In the genomic region with DNA sequence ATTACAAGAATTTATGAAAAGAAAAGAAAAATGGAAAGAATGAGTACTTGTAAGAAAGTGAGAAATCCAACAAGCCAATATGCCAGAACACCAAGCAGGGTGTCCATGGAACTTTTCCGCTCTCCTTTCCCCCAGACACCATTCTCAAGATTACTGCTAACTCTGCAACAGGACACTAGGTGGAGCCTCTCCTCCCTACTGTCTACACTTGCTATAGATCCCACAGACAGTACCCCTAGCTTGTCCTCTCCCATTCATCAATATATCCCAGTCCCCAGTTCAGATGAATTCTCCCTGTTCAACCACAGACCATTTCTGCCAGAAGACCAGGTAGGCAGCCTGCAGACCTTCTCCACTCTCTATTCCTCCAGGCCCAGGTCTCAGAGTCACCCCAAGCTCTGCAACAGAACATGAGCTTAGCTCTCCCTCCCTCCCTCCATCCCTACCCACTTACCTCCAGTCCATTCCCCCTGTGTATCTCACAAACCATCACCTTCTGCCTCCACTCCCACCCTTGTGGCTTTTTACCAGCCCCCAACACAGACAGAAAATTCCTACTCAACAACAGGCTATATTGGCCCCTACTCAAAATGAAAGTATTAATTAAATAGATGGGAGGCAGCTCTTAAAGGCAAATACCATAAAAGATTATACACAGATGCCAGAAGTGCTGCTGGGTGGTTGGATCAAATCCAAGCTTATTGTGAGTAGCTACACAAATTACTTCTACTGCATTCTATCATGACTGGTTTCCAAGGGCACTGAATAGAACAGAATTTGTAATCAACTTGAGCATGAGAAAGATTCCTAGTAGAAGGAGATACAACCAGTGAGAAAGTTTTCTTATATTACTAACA, we compare ENCODE assay signal across 10 mouse cellular contexts.
DNase-seq lines count a peak whose midpoint lies in the region; ATAC-seq and TF ChIP-seq lines count a peak whose summit lies in the region.
"Had no signal": no experiment of that assay in that cellular context is flagged by ENCODE, and none has a peak within 500 bp of the region (broad histone marks: within the 10 kb centered on the region; RNA-seq: fewer than 3 reads in every experiment).

No protein-coding gene starts in this region.

- H3K4me2 ChIP-seq in hindbrain, embryonic 16.5 days (ENCODE audit: low read length): no peak overlapping the region
- H3K4me2 ChIP-seq: embryonic facial prominence, embryonic 13.5 days; liver, embryonic 15.5 days had no signal

- intact Hi-C loops in left cerebral cortex, postnatal 4 days (cut with DNase I): no loop called here
- intact Hi-C loops in left cerebral cortex, postnatal 25 days (cut with DNase I): no loop called here

- no peaks in the 10 kb centered on the region for H3K27me3 ChIP-seq in Patski
- no peaks in the 10 kb centered on the region for H3K27me3 ChIP-seq in hindbrain, embryonic 16.5 days (replicated peaks; ENCODE audit: control insufficient read depth, insufficient read depth, low read length)
- H3K27me3 ChIP-seq: embryonic facial prominence, embryonic 13.5 days; liver, embryonic 15.5 days had no signal

- no peak overlapping the region for H3K4me3 ChIP-seq in hindbrain, embryonic 16.5 days (ENCODE audit: low read length)
- H3K4me3 ChIP-seq: embryonic facial prominence, embryonic 13.5 days; liver, embryonic 15.5 days had no signal

- peak; percentile 26 for TF ChIP-seq CTCF in Patski (IDR thresholded peaks at IDR 0.05)

- POLR2A ChIA-PET in Patski (lab: Charles Lee): no interaction called here

- in situ Hi-C loops in Patski (cut with MboI; ENCODE audit: low pct_unique_long_range_greater_than_20kb): no loop called here

- no peak overlapping the region for H3K9ac ChIP-seq in hindbrain, embryonic 16.5 days (ENCODE audit: low read depth, low read length)
- H3K9ac ChIP-seq: embryonic facial prominence, embryonic 13.5 days; liver, embryonic 15.5 days had no signal

- no peaks in the 10 kb centered on the region for H3K4me1 ChIP-seq in hindbrain, embryonic 16.5 days (ENCODE audit: control insufficient read depth, insufficient read depth, low read depth, low read length)
- H3K4me1 ChIP-seq: embryonic facial prominence, embryonic 13.5 days; liver, embryonic 15.5 days had no signal

- ATAC-seq in Patski: no peak
- peak; percentile 67 for ATAC-seq in hindbrain, embryonic 16.5 days

- H3K36me3 ChIP-seq in hindbrain, embryonic 16.5 days (ENCODE audit: control insufficient read depth, insufficient read depth, low read length): no peaks in the 10 kb centered on the region
- H3K36me3 ChIP-seq: embryonic facial prominence, embryonic 13.5 days; liver, embryonic 15.5 days had no signal

- WGBS in hindbrain, embryonic 16.5 days: 67% methylated on average over 1 of the region's 1 CpGs

- DNase-seq in embryo, embryonic 10 days (ENCODE audit: low spot score): peak; percentile 8
- no peak for DNase-seq in embryo, embryonic 11 days
- DNase-seq in left cerebral cortex, postnatal 4 days: peak; percentile 19
- no peak for DNase-seq in left cerebral cortex, postnatal 25 days (ENCODE audit: low spot score in 2 of 2)
- no peak for DNase-seq in Patski (ENCODE audit: low read depth, low spot score)
- no peak for DNase-seq in spleen, postnatal 36 days (ENCODE audit: low spot score in 2 of 2)
- DNase-seq in thymus, postnatal 36 days: no peak

- no peaks in the 10 kb centered on the region for H3K9me3 ChIP-seq in hindbrain, embryonic 16.5 days (ENCODE audit: control insufficient read depth, low read length)
- H3K9me3 ChIP-seq: embryonic facial prominence, embryonic 13.5 days; liver, embryonic 15.5 days had no signal

- no peak overlapping the region for H3K27ac ChIP-seq in hindbrain, embryonic 16.5 days (ENCODE audit: low read depth, low read length)
- H3K27ac ChIP-seq: embryonic facial prominence, embryonic 13.5 days; liver, embryonic 15.5 days had no signal

- CTCF ChIA-PET in Patski (lab: Charles Lee): no interaction called here

Comparison
In these comparisons a context has a peak if more than half of its experiments do, and no peak if none do; other contexts are left out.
1. DNase-seq: peak in embryo, embryonic 10 days (single experiment) and left cerebral cortex, postnatal 4 days (single experiment); none in embryo, embryonic 11 days (single experiment), left cerebral cortex, postnatal 25 days (0 of 2), Patski (single experiment), spleen, postnatal 36 days (0 of 2) and thymus, postnatal 36 days (0 of 2).